Mouse (Mus musculus): ENCODE measurements around the gene Reg4. TPM values are rescaled to one million over a fixed set of nuclear protein-coding genes. Genes with fewer than 3 reads are reported as not detected.

Reg4 gene
- polyA plus RNA-seq, 1 experiment from 2014 or later = not detected

DNA sequence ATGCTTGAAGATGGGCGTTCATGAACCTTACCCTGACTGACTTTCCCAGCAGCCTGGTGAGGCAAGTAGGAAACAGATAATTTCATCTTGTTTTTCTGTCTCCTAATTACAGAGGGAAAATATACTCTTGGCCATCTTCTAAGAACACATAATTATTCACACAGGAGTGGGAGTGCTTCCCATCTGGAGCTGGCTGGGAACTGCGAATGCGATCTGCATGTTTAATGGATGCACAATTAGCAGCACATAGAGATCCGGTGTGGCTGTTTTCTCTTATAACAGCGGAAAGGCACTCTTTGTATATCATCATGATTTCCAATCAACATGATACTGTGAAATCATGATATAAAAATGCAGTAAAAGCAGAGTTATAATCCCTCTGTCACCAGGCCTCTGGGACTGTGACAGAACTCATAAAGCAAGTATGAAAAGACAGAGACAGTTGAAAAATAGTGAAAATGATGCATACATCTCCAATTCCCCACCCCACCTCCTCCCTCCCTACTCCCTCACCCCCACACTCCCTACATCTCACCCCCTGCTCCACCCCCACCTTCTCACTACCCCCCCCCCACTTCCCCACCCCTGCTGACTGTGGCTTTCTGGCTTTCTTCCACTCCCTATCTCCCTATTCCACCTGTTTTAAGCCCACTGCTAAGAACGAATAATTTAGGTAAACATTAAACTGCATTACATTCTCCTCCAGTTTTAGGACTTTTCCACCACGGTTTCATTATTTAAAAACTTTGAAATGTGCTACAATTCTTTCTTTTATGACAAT is 10.5 kb upstream of the Reg4 start:
- no peak overlapping the region for H3K4me3 ChIP-seq
- no peak overlapping the region for H3K27ac ChIP-seq (ENCODE audit: poor library complexity, severe bottlenecking)
- no peaks in the 10 kb centered on the region for H3K4me1 ChIP-seq (replicated peaks)
- no peaks in the 10 kb centered on the region for H3K9me3 ChIP-seq (replicated peaks)
- no peaks in the 10 kb centered on the region for H3K36me3 ChIP-seq
- no peaks in the 10 kb centered on the region; the same call in 1 of the 2 replicates for H3K27me3 ChIP-seq (replicated peaks)
- H3K9ac ChIP-seq = no peak overlapping the region
- WGBS = 74% methylated on average over 7 of the region's 7 CpGs
- no peak overlapping the region for H3K4me2 ChIP-seq
- ATAC-seq (ENCODE audit: insufficient number of reproducible peaks, low FRiP score) = no peak

DNA sequence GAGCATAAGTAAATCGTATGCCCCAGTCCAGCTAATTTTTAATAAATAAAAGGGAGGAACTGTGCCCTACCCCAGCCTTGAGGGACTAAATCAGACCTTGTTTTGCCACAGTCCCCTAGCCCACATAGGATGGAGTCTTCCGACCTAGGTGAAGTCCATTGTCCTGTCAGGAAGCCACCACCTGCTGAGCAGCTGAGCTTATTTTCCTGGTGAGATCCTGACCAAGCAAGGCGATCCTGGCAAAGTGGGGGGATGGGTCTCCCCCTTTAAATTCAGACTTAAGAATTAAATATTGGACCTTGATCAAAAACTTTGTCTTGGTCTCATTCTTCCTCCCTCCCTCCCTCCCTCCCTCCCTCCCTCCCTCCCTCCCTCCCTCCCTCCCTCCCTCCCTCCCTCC is 5.7 kb upstream of the Reg4 start:
- H3K4me1 ChIP-seq (replicated peaks) = no peaks in the 10 kb centered on the region
- no peak for ATAC-seq (ENCODE audit: insufficient number of reproducible peaks, low FRiP score)
- no peak overlapping the region for H3K4me3 ChIP-seq
- H3K4me2 ChIP-seq = no peak overlapping the region
- peaks cover 4% of the 10 kb centered on the region; the same call in 1 of the 2 replicates for H3K9me3 ChIP-seq (replicated peaks)
- no peaks in the 10 kb centered on the region; the same call in 1 of the 2 replicates for H3K27me3 ChIP-seq (replicated peaks)
- no peak overlapping the region for H3K27ac ChIP-seq (ENCODE audit: poor library complexity, severe bottlenecking)
- H3K9ac ChIP-seq = no peak overlapping the region
- WGBS = 61% methylated on average over 3 of the region's 3 CpGs
- no peaks in the 10 kb centered on the region for H3K36me3 ChIP-seq

DNA sequence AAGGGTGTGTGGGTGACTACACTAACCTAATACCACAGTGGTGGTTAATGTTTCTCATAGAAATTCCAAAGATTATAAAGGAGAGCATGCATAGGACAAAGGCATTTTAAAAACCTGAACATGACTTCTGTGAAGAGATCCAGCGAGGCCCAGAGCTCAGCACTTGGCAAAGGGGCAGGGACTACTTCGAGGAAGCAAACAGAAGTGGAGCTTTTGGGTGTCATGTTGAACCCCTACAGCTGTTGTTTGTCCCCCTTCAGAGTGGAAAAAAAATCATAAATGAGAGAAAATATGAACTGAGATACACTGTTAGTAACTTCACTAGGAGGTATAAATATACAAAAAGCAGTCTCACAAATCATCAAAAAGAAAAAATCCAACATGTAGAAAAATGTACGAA is 1.3 kb downstream of the Reg4 start:
- H3K9ac ChIP-seq = no peak overlapping the region
- ATAC-seq (ENCODE audit: insufficient number of reproducible peaks, low FRiP score) = no peak
- H3K27ac ChIP-seq (ENCODE audit: poor library complexity, severe bottlenecking) = no peak overlapping the region
- H3K4me2 ChIP-seq = no peak overlapping the region
- 0 out of 2 replicates have a peak, but pooled peaks cover 5% of the 10 kb centered on the region for H3K27me3 ChIP-seq (replicated peaks)
- H3K9me3 ChIP-seq (replicated peaks) = peaks cover 4% of the 10 kb centered on the region; the same call in 1 of the 2 replicates
- peaks cover 25% of the 10 kb centered on the region for H3K4me1 ChIP-seq (replicated peaks)
- H3K36me3 ChIP-seq = no peaks in the 10 kb centered on the region
- 69% methylated on average over 3 of the region's 3 CpGs for WGBS
- no peak overlapping the region for H3K4me3 ChIP-seq

GRCm38 (mm10) chr3:98223783-98224580 is 2.0 kb downstream of the Reg4 start:
- Histone ChIP-seq H3K4me3 (no peak overlapping the region), H3K9ac (no peak overlapping the region), H3K36me3 (no peaks in the 10 kb centered on the region), H3K4me1 (replicated peaks) (peaks cover 25% of the 10 kb centered on the region), H3K9me3 (replicated peaks) (peaks cover 3% of the 10 kb centered on the region; the same call in 1 of the 2 replicates), H3K4me2 (no peak overlapping the region), H3K27me3 (replicated peaks) (0 out of 2 replicates have a peak, but pooled peaks cover 13% of the 10 kb centered on the region), H3K27ac (ENCODE audit: poor library complexity, severe bottlenecking) (no peak overlapping the region)
- peak; percentile 57 for ATAC-seq (ENCODE audit: insufficient number of reproducible peaks, low FRiP score)
- 11% methylated on average over 9 of the region's 9 CpGs for WGBS

DNA sequence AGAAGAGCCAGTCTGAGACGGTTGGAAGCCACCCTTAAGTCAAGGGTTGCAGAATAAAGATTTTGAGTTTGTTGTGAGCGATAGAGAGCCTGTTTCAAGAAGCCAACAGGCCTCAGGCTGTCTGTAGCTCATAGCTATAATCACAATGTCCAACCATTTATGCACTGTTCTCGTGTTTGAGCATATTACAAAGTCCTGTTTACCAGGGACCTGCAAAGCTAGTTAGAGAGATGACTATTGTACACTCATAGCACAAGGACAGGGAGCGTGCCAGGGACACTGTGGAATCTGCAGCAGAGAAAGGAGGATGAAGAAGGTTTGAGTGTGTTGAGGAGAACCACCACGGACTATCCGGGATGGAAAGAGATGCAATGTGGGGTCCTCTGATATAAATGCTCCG is 3.0 kb downstream of the Reg4 start:
- 78% methylated on average over 7 of the region's 7 CpGs for WGBS
- no peaks in the 10 kb centered on the region for H3K9me3 ChIP-seq (replicated peaks)
- H3K27me3 ChIP-seq (replicated peaks) = 0 out of 2 replicates have a peak, but pooled peaks cover 14% of the 10 kb centered on the region
- ATAC-seq (ENCODE audit: insufficient number of reproducible peaks, low FRiP score) = no peak
- no peaks in the 10 kb centered on the region for H3K36me3 ChIP-seq
- no peak overlapping the region for H3K4me3 ChIP-seq
- no peak overlapping the region for H3K9ac ChIP-seq
- peaks cover 25% of the 10 kb centered on the region for H3K4me1 ChIP-seq (replicated peaks)
- H3K4me2 ChIP-seq = no peak overlapping the region
- peak overlapping the region; percentile 52 for H3K27ac ChIP-seq (ENCODE audit: poor library complexity, severe bottlenecking)

DNA sequence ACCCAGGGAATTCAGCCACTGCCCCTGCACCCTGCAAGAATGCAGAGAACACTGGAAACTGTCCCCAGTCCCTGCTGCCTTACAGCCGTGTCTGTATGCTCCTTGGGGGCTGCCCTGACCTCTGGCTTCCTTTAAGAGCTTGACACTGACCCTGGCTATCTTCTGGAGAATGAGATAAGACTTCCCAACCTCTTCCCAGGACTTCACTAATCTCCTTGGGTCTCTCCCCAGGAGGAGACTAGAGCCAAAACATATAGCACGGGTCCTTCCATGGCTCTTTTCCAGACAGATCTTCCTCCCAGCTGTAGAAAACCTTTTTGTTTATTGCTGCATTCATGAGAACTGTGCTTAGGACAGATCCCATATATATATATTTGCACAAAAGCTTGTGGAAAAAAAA is 3.8 kb downstream of the Reg4 start:
- H3K4me3 ChIP-seq = no peak overlapping the region
- no peaks in the 10 kb centered on the region for H3K36me3 ChIP-seq
- no peak overlapping the region for H3K9ac ChIP-seq
- peaks cover 25% of the 10 kb centered on the region for H3K4me1 ChIP-seq (replicated peaks)
- no peak overlapping the region for H3K4me2 ChIP-seq
- H3K27ac ChIP-seq (ENCODE audit: poor library complexity, severe bottlenecking) = peak overlapping the region; percentile 52
- peak; percentile 73 for ATAC-seq (ENCODE audit: insufficient number of reproducible peaks, low FRiP score)
- WGBS = 11% methylated on average over 2 of the region's 2 CpGs
- H3K27me3 ChIP-seq (replicated peaks) = 0 out of 2 replicates have a peak, but pooled peaks cover 14% of the 10 kb centered on the region
- H3K9me3 ChIP-seq (replicated peaks) = no peaks in the 10 kb centered on the region

- 35% methylated on average over 19 of the region's 19 CpGs for whole genome bisulfite sequencing
- H3K9me3 ChIP-seq (replicated peaks) = no peaks in the 10 kb centered on the region
- H3K4me3 ChIP-seq = no peak overlapping the region
- 0 out of 2 replicates have a peak, but pooled peaks cover 14% of the 10 kb centered on the region for H3K27me3 ChIP-seq (replicated peaks)
- no peak for ATAC-seq (ENCODE audit: insufficient number of reproducible peaks, low FRiP score)
- no peak overlapping the region for H3K27ac ChIP-seq (ENCODE audit: poor library complexity, severe bottlenecking)
- H3K4me2 ChIP-seq = no peak overlapping the region
- H3K9ac ChIP-seq = no peak overlapping the region
- H3K36me3 ChIP-seq = no peaks in the 10 kb centered on the region
- H3K4me1 ChIP-seq (replicated peaks) = peaks cover 25% of the 10 kb centered on the region
These were observed 5.1 kb downstream of the Reg4 start for GRCm38 (mm10) chr3:98226988-98227610.

DNA sequence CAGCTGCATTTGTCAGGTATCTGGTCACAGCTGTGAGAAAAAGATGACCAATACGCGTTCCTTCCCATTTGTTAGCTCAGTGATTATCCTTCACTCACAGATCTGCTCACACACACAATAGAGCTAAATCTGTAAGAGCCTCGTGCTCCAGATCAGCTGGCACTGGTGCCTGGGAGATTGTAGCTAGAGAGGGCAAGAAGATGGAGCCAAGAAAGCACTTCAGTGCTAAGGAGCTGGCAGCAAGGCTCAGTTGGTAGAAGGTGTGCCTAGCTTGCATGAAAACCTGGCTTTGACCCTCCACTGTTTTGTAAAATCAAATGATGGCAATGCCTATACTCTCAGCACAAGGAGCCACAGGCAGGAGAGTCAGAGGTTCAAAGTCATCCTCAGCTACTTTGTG is 5.8 kb downstream of the Reg4 start:
- Histone ChIP-seq H3K4me3 (no peak overlapping the region), H3K27ac (ENCODE audit: poor library complexity, severe bottlenecking) (no peak overlapping the region), H3K36me3 (no peaks in the 10 kb centered on the region), H3K9me3 (replicated peaks) (no peaks in the 10 kb centered on the region), H3K4me2 (no peak overlapping the region), H3K27me3 (replicated peaks) (0 out of 2 replicates have a peak, but pooled peaks cover 14% of the 10 kb centered on the region), H3K9ac (no peak overlapping the region), H3K4me1 (replicated peaks) (peaks cover 25% of the 10 kb centered on the region)
- WGBS = 72% methylated on average over 3 of the region's 3 CpGs
- ATAC-seq (ENCODE audit: insufficient number of reproducible peaks, low FRiP score) = no peak

- Histone ChIP-seq H3K36me3 (no peaks in the 10 kb centered on the region), H3K9me3 (replicated peaks) (no peaks in the 10 kb centered on the region), H3K27ac (ENCODE audit: poor library complexity, severe bottlenecking) (no peak overlapping the region), H3K4me2 (no peak overlapping the region), H3K4me1 (replicated peaks) (peaks cover 21% of the 10 kb centered on the region), H3K4me3 (no peak overlapping the region), H3K27me3 (replicated peaks) (0 out of 2 replicates have a peak, but pooled peaks cover 14% of the 10 kb centered on the region), H3K9ac (no peak overlapping the region)
- WGBS = 70% methylated on average over 7 of the region's 7 CpGs
- ATAC-seq (ENCODE audit: insufficient number of reproducible peaks, low FRiP score) = no peak
These were observed 8.0 kb downstream of the Reg4 start for GRCm38 (mm10) chr3:98229943-98230342.

DNA sequence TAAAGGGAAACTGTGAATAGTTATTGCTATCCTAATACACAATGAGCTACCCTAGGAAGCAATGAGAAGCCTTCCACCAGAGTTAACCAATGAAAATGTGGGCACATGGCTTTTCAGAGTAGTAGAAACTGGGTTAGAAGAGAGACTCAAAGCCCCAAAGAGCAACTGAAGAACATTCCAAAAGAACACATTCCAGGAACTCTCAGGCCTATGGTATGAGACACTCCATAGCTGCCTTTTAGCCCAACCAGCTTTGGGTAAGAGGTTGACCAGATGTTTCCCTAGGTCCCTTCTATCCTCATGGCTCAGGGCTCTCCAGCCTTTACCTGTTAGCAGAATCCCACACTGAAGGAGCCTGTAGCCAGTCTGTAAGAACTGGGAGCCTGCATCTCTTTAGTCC is 11.5 kb downstream of the Reg4 start:
- H3K4me3 ChIP-seq = no peak overlapping the region
- H3K4me1 ChIP-seq (replicated peaks) = no peaks in the 10 kb centered on the region
- no peak overlapping the region for H3K4me2 ChIP-seq
- no peak overlapping the region for H3K27ac ChIP-seq (ENCODE audit: poor library complexity, severe bottlenecking)
- H3K9ac ChIP-seq = no peak overlapping the region
- ATAC-seq (ENCODE audit: insufficient number of reproducible peaks, low FRiP score) = no peak
- no peaks in the 10 kb centered on the region for H3K36me3 ChIP-seq
- H3K9me3 ChIP-seq (replicated peaks) = no peaks in the 10 kb centered on the region
- 0 out of 2 replicates have a peak, but pooled peaks cover 6% of the 10 kb centered on the region for H3K27me3 ChIP-seq (replicated peaks)

- no peaks in the 10 kb centered on the region for H3K4me1 ChIP-seq (replicated peaks)
- H3K9me3 ChIP-seq (replicated peaks) = no peaks in the 10 kb centered on the region
- no peaks in the 10 kb centered on the region for H3K36me3 ChIP-seq
- H3K27me3 ChIP-seq (replicated peaks) = no peaks in the 10 kb centered on the region
- H3K4me3 ChIP-seq = no peak overlapping the region
- 75% methylated on average over 6 of the region's 6 CpGs for WGBS
- no peak overlapping the region for H3K9ac ChIP-seq
- no peak overlapping the region for H3K4me2 ChIP-seq
- ATAC-seq (ENCODE audit: insufficient number of reproducible peaks, low FRiP score) = no peak
- no peak overlapping the region for H3K27ac ChIP-seq (ENCODE audit: poor library complexity, severe bottlenecking)
These were observed 14.3 kb downstream of the Reg4 start for GRCm38 (mm10) chr3:98236266-98236665.

All from heart, embryonic 12.5 days (tissue).